Mouse (Mus musculus) gastrocnemius, adult 8-10 months (tissue): Measurements from ENCODE around the gene Nfatc2ip. TPM values are rescaled to one million over a fixed set of nuclear protein-coding genes. Genes with fewer than 3 reads are reported as not detected.
"Not testable (repeated sequence)": the region's sequence is repeated elsewhere in the genome, so short reads cannot be mapped to it uniquely, and the experiment has no call there.

Experiments
- DNase-seq, 2 experiments: peaks; one replicate each; pipeline ENCODE4 v3.0.0; 2022; ENCODE audit warnings: low spot score in 2 of 2
- total RNA-seq, 4 experiments: library from RNA; stranded (reverse); gene quantifications; 2 replicates each; pipeline ENCODE4 v1.2.4; 2022

The Nfatc2ip gene
- total RNA-seq, 4 experiments from 2014 or later = 2.1 to 4.3 (median 3.0) TPM

DNA sequence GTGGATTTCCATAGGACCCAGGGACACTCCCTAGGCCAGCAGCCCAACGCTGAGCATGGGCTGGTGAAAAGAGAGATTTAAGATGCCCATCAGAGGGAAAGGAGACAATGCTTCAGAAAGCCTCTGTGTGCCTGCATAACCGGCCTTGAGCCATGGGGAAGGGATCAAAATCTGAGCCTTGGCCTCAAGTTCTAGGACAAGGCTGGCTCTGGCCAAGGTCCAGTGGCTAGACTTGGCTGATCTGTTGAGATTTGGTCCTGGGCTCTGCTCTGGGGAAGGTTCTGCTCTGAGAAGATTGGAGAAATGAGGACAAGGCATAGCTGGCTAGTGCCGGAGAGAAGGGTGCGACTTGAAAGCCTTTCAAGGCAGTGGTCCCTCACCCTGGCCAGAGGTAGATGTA lies 14.5 kb upstream of the Nfatc2ip start:
- no peak for DNase-seq

DNA sequence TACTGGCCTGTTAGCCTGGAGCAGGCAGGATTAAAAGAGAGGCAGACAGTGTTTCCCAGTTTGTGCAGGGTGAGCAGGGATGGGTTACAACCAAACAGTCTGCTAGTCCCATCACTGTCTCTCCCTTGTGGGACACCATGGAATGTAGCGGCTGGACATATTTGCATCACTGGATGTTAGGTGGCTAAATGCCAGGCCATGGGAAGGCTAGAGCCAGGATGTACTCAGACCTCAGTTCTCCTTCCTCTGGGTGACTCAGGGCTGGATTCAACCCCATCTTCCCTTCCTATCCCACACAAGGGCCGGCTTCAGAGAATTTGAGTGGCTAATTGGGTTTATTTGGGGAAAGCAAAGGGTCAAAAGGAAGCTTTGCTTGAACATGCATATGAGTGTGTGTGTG lies 12.1 kb upstream of the Nfatc2ip start:
- DNase-seq = no peak

DNA sequence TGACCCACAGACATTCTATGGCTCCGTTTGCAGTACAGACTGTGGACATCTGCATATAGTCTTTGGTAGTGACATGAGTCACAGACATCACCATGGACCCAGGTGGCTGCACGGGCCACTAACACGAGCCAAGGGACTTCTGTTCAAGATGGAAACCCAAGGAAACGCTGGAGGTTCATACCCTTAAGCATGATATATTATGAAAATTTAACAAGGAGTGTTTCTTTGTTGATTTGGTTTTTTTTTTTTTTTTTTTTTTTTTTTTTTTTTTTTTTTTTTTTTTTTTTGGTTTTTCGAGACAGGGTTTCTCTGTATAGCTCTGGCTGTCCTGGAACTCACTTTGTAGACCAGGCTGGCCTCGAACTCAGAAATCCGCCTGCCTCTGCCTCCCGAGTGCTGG lies 6.0 kb upstream of the Nfatc2ip start:
- DNase-seq = not testable (repeated sequence)

DNA sequence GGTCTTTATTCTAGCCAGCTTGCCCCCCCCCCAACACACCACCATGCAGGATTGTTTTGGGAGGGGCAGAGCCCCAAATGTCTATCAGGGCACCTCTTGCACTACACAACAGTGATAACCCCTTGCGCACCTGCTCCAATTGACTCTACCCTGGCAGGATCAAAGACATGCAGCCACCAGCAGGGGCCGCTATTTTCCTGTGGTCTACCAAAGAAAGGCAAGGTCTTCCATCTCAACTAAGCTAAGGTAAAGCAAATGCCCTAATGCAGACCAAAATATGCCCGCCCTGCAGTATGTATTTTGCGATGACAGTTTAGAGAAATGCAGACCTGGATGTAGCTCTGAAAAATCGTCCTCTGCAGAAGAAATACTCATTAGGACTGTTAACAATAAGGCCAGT lies 3.0 kb upstream of the Nfatc2ip start:
- peak; percentile 41 to 51 for DNase-seq

DNA sequence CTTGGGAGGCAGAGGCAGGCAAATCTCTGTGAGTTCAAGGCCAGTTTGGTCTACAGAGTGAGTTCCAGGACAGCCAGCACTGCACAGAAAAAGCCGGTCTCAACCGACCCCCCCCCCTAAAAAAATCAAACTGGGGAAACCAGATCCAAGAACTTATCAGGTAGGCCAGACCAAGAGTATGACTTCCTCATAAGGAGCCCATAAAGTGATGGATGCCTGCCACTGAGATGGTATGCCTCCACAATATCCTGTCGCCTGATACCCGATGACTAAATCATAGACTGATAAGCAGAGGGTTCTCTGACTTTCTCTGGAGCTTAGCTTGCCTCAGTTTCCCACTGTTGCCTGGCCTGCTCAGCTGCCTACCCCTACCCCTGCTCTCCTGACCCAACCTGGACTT lies 1.3 kb upstream of the Nfatc2ip start:
- DNase-seq = no peak

DNA sequence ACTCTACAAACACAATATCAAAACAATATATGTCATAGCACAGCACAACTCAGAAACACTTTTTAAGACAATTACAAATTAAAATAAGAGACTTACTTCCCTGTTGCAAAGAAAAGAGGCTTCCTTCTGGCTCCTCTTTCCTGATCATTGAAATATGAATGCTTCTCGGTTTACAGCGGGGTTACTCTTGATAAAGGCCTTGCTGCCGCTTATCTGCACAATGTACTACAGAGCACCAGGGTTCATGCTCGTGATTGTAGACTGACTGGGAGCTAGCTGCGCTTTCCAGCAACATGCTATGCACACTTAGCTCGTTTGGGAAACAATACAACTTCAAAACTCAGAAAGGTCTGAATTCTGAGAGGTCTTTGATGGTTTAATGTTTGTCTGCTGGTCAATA lies 684 bp upstream of the Nfatc2ip start:
- no peak for DNase-seq

DNA sequence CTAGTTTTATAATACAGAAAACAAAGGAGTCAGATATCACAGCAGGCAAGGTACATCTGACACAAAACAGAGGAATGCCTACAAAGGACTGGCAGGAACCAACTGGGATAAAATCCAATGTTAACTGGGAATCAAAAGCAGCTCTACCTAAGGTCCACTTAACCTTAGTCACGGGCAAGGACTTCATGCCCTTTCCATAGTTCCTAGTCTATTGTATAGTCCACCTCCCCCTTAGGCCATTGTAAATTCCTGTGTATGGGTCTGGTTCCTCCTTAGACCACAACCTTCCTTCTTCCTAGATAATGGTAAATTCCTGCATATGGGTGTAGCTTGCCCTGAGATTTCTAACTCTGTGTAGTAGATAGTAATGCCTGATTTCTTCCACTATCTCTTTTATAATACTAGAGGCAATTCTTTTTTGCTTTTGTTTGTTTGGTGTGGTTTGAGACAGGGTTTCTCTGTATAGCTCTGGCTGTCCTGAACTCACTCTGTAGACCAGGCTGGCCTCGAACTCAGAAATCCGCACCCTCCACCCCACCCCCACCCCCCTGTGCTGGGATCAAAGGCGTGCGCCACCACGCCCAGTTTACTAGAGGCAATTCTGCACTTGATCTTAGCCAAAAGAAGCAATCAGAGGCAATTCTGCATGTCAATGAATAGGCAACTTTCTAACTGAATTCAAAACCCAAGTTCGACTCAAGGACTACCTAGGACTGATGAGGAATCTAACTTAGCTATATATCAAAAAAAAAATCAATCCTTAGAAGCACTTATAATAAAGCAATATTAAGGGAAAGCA lies 4.3 kb downstream of the Nfatc2ip start:
- DNase-seq = not testable (repeated sequence)

GRCm38 (mm10) chr7:126388185-126388584 lies 8.4 kb downstream of the Nfatc2ip start:
- no peak for DNase-seq

- no peak for DNase-seq
These were observed 13.0 kb downstream of the Nfatc2ip start for GRCm38 (mm10) chr7:126383565-126383964.

- peak; percentile 89 to 90 for DNase-seq
These were observed 19.0 kb downstream of the Nfatc2ip start, which contains the start of gene Spns1 for GRCm38 (mm10) chr7:126377278-126378158. TSS of gene Spns1 (minus strand) at chr7:126377450.

DNA sequence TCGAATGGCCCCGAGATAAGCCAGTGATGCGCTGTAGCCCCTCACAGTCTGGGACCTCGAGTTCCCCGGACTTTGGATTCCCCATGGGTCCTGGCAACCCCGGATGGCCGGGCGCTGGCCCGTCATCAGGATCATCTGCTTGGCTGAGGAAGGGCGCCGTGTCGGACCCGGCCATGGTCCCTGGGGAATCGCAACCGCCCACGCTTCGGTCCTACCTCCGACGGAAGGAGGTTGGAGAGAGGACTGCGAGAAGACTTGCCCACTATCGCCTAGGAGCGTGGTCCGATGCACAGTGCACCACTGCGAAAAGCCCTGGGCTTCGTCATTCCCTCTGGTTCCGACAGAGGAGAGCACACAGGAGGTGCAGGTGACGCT lies 19.6 kb downstream of the Nfatc2ip start:
- no peak for DNase-seq

DNA sequence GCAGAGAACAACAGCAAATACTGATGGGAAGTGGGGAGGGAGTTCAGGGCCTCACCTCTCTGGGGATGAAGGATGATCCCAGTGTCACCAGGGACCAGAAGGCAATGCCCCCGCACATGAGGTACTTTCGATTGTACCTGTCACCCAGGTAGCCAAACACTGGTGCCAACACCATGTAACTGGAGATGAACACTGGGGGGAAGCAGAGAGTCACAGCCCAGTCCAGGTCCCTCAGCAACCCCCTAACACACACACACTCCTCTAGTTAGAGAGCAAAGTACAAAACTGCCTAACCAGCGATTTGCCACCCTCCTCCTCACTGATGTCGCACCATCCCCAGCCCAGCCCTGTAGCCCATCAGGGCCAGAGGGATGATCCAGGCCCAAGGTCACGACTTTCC lies 21.5 kb downstream of the Nfatc2ip start:
- no peak for DNase-seq

DNA sequence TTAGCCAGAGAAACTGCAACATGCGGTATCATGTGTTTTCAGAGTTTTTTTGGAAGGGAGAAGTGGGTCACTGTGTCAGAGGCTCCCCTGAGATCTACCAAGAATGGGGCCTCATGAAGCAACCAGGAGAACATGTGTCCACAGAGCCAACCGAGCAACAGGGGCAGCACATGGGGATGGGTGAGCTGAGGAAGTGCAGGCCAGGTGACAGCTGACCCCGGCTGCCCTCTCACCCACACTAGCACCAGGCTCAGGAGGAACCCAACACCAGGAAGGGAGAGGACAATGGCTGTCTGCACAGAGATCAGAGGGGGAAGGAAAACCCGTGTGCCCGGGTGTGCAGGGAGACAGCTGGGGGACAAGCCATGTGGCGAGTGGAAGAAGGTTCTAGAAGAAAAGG lies 22.0 kb downstream of the Nfatc2ip start:
- no peak for DNase-seq

DNA sequence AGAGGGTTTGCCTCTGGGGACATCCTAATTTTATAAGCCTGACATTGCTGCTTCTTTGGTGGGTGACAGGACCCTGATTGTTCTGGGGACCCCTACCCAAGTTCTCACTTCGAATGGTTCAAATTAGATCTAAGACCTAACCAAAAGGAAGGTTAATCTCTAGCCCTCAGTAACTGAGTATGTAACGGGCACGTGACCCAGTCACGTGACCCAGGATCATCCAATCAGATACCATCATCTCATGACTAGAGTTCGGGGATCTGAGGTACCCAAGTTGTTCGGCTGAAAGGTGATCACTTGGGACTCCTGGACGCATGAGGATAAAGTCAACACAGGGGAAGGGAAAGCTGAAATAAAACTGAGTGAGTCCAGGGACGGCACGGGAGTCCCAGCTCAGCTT lies 23.5 kb downstream of the Nfatc2ip start:
- DNase-seq = no peak

DNA sequence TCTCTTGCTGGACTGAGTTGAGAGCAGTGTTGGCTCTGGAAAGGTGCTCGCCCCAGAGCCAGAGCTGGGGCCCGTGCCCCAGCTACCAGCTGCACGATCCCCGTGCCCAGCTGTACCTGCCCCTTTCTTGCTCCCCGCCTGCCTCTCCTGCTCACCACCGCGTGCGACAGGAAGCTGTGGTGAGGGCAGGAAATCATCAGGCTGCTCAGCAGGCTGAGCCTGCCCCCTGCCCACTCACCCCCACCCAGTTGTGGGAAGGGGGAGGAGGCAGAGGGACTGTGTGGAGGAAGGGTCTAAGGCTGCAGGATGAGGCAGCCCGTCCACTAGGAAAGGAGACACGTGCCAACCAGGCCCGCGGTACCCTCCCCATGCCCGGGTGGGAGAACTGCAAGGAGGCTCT lies 27.1 kb downstream of the Nfatc2ip start, which contains the start of gene Lat:
Gene Lat (minus strand): TSS at position 178 of the 400 bp plus-strand sequence.
- DNase-seq = no peak

DNA sequence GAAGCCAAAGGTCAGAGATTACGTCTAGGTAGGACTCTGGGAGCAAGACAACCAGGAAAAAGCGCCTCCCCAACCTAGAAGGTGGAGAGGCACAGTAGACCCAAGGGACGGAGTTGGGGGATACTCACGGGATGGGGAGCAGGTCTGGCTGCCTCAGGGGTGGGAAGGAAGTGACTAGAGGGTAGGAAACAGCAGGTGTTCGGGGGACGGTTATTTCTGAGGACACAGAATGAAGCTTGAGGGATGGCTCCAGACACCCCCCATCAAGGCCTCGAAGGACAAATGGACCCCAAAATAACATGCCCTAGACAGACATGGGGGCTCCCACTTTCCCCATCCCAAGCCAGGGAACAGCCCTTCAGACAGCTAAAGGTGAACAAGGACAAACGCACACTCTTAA lies 28.2 kb downstream of the Nfatc2ip start:
- no peak for DNase-seq

- DNase-seq = no peak
These were observed 28.9 kb downstream of the Nfatc2ip start for GRCm38 (mm10) chr7:126367636-126368035.

- no peak for DNase-seq
These were observed 33.5 kb downstream of the Nfatc2ip start for GRCm38 (mm10) chr7:126363038-126363437.

DNA sequence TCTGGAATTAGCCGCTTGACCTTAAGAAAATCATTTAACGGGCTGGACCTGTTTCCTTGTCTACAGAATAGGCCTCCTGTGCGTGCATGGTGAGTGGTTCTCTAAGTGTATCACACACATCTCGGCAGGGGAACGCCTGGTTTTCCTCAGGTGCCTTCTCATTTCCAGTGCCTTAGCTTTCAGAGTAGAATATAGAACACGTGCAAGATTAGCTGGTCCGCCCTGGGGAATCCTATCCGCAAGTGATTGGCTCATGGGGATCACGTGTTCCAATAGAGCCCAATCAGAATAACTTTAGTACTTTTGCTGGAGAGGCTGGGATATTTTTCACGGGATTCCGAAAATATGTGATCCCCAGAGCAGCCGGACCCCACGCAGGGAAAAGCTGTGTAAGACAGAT lies 37.5 kb downstream of the Nfatc2ip start:
- DNase-seq = no peak

DNA sequence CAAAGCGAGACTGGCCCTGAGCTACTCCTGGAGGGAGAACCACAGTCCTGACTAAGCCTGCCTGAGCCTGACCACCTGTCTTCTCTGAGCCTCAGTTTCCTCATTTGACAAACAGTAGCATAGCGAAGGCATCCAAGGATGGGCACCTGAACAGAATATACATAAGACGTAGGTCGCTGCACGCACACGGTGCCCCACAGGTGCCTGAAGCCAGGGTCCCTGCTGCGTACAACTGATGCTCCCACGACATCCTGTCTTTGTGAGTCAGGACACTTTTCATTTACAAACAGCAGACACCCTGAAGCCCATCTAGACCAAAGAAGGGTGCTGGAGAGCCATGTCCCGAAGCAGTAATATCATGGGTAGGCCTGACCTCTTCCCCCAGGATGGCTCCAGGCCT lies 38.1 kb downstream of the Nfatc2ip start:
- no peak for DNase-seq

GRCm38 (mm10) chr7:126357838-126358237 lies 38.7 kb downstream of the Nfatc2ip start:
- no peak for DNase-seq

GRCm38 (mm10) chr7:126356793-126357591 lies 39.5 kb downstream of the Nfatc2ip start:
- no peak for DNase-seq
